Mouse (Mus musculus) liver, adult 2 months (tissue): ENCODE data around the gene Kctd19.

Source experiments
- CTCF ChIP-seq: fragments of 200-500 bp; IDR thresholded peaks from 2 replicates; pipeline ENCODE4 v1.5.1; 2011; ENCODE audit warnings: low read depth, low read length, control low read depth
- POLR2A ChIP-seq: fragments of 200-500 bp; IDR thresholded peaks from 2 replicates; pipeline ENCODE4 v1.6.1; 2011; ENCODE audit warnings: low read length, control low read depth; ENCODE audit not compliant: insufficient read depth; ENCODE audit errors: extremely low read depth

DNA sequence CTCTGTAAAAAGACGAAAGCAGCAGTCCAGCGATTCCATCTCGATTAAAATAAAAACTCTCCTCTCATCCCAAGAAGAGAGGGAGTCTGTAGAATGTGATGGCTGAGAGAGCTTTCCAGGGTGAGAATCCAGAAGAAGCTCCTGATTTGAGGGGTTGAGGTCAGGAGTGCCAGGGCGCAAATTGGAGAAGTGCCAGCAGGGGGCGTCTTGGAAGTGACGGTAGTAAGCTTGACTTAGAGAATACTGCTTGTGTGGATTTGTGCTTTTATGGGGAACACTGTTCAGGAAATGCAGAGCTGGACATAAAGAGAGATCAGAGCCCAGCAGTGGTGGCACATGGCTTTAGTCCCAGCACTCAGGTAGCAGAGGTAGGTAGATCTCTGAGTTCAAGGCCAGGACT, 28.1 kb upstream of the Kctd19 start:
- TF ChIP-seq POLR2A (no peak), CTCF (0 out of 2 replicates have a peak, but pooled peaks have one; percentile 6)
